Mouse (Mus musculus) effector memory CD4-positive, alpha-beta T cell, adult 5 months (primary cell): ENCODE measurements around the gene Olfr1564. TPM values are rescaled to one million over a fixed set of nuclear protein-coding genes. Genes with fewer than 3 reads are reported as not detected.

Experiments used
- polyA plus RNA-seq: library from polyadenylated mRNA; unstranded; fragments of 100-300 nt; shearing (Covaris generic); gene quantifications from one replicate; pipeline ENCODE4 v1.2.1, GENCODE M21; 2017

Olfr1564 gene
- not detected for polyA plus RNA-seq

DNA sequence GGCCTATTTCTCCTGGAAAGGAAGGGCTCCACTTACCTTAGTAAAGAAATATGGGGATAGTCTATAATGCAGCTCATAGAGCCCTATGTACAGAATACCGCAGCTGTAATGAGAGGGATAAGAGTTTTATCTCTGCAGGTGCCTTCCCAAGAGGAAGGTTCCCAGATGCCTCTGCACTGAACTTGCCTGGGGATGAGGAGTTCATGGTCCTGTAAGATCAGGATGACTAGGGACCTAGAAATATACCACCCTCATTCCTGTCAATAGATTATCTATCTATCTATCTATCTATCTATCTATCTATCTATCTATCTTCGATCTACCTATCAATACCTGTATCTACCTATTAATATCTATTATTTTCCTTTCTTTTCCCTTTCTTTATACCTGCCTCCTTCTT is at the start of gene Olfr1564:
Olfr1564 (minus strand) TSS at position 101 of the 400 bp plus-strand sequence.

DNA sequence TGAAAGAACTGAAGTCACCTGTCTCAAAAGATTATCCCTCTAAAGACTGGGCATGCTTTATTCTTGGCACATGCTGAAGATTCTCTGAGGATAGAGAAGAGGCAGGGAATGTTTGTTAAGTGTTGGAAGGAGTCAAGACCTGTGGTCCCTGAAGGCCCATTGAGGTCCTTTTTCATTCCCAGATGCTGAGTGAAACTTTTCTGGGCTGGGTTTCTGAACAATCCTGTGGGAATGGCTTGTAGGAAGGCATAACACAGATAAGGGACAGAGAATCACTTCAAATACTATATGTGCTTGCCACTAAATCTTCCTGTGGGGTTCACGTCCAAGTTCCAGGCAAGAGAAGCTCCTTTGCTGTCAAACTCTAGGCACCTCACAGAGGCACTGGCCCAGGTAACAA is 42.9 kb upstream of the Olfr1564 start, which contains the start of gene Olfr63:
Olfr63 (plus strand) TSS at position 301 of the 400 bp plus-strand sequence.

DNA sequence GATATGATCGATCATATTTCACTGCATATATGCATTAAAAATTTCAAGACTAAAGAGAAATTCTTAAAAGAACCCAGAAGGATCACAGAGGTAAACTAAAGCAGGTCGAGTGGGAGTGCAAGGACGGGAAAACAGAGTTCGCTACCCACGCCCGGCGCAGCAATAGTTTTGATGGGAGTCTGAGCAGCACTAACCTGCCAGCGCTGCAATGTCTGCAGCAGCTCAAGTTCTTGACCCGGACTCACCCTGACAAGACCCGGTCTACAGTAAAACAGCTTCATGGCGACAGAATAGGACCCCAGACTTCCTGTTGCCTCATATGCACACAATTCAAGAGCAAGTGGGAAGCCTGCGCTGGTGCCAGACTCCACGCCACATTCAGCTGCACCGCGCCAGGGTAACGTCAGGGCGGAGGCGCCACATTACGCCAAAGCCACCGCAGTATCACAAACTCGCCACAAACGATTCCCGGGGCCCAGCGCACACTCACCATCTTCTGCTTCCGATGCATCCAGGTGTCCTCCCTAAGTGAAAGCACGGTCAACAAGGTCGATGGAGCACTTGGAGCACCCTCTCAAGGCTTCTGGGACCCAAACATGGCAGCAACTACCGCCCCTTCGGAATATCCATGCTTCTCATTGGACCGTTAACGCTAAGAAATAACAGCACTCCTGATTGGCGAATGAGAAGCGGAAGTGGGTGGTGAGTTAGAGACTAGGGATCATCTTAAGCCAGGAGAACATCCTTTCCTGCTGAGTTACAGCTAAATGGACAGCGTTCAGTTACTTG is 33.2 kb upstream of the Olfr1564 start, which contains the start of gene Zfp955a:
Zfp955a (minus strand) TSS at position 616 of the 789 bp plus-strand sequence.

DNA sequence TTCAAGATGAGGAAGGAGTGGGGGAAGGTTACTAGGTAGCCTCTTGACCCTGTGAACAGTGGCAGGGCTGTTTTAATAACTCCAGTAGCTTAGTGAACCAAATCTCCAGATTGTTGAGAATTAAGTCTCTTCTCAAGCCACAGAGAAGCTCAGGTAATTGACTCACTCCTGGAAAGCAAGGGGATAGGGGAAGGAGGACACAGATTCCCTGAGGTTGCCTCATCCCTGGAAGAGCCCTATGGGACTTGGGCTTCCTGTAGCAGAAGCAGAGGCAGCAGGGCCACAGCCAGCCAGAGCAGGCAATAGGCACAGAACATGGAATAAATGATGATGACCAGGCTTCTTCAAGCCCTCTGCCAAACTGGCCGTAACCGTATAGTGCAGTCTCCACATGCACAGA is 30.5 kb downstream of the Olfr1564 start, which contains the start of gene Olfr239:
Olfr239 (plus strand) TSS at position 301 of the 400 bp plus-strand sequence.

DNA sequence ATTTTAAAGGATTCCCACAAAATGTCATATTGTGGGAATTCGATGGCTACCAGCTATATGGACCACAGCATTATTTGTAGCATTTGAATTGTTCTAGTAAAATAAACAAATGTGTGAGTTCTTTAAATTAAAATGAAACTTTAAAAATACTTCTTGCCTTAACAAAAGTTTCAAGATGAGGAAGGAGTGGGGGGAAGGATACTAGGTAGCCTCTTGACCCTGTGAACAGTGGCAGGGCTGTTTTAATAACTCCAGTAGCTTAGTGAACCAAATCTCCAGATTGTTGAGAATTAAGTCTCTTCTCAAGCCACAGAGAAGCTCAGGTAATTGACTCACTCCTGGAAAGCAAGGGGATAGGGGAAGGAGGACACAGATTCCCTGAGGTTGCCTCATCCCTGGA is 53.3 kb downstream of the Olfr1564 start, which contains the start of gene Olfr55:
Olfr55 (plus strand) TSS at position 301 of the 400 bp plus-strand sequence.

Other genes with a start within 250 kb of the Olfr1564 start
- 9.7 TPM for gene Zfp952, start 228.6 kb downstream of the Olfr1564 start, polyA plus RNA-seq
- gene Zfp763, start 188.3 kb downstream of the Olfr1564 start, polyA plus RNA-seq, result 1.5 TPM
- not detected for gene 4921501E09Rik, start 153.6 kb downstream of the Olfr1564 start, polyA plus RNA-seq
- gene Zfp563, start 132.4 kb downstream of the Olfr1564 start, polyA plus RNA-seq, result 1.8 TPM
- gene Morc2b, start 82.0 kb downstream of the Olfr1564 start, polyA plus RNA-seq, result not detected
- not detected for gene Olfr55, start 53.2 kb downstream of the Olfr1564 start, polyA plus RNA-seq
- gene Olfr239, start 30.4 kb downstream of the Olfr1564 start, polyA plus RNA-seq, result not detected
- 7.8 TPM for gene Zfp955a, start 33.5 kb upstream of the Olfr1564 start, polyA plus RNA-seq
- gene Olfr63, start 43.0 kb upstream of the Olfr1564 start, polyA plus RNA-seq, result 0.05 TPM
- 5.4 TPM for gene Zfp955b, start 67.9 kb upstream of the Olfr1564 start, polyA plus RNA-seq
- 9.1 TPM for gene Zfp81, start 137.2 kb upstream of the Olfr1564 start, polyA plus RNA-seq
- 7.4 TPM for gene Zfp101, start 173.0 kb upstream of the Olfr1564 start, polyA plus RNA-seq
- gene Actl9, start 211.2 kb upstream of the Olfr1564 start, polyA plus RNA-seq, result not detected